Mouse (Mus musculus) erythroid progenitor cell, adult 5-6 weeks (primary cell): ENCODE results near the gene Arhgap28. TPM values are rescaled to one million over a fixed set of nuclear protein-coding genes. Genes with fewer than 3 reads are reported as not detected.

Experiments
- ATAC-seq: replicated peaks from 2 replicates; pipeline ENCODE4 v1.8.0; 2016; ENCODE audit warnings: moderate number of reproducible peaks, mild to moderate bottlenecking, moderate TSS enrichment, inconsistent platforms; ENCODE audit not compliant: poor library complexity, low FRiP score, severe bottlenecking
- total RNA-seq, 2 experiments: library from RNA; stranded (forward) in 1 of 2; stranded (reverse) in 1 of 2; fragments of 150-400 nt in 1 of 2; fragments of 186-747, 209-891 nt in 1 of 2; gene quantifications; 2 replicates each; pipeline versions ENCODE4 v1.2.3 to v1.2.4; 2015 to 2017; ENCODE audit warnings: low replicate concordance in 2 of 2

Gene Arhgap28
- not detected in 2 replicates for total RNA-seq (2015; ENCODE audit: low replicate concordance)
- total RNA-seq (2017; ENCODE audit: low replicate concordance) = not detected in 2 replicates

DNA sequence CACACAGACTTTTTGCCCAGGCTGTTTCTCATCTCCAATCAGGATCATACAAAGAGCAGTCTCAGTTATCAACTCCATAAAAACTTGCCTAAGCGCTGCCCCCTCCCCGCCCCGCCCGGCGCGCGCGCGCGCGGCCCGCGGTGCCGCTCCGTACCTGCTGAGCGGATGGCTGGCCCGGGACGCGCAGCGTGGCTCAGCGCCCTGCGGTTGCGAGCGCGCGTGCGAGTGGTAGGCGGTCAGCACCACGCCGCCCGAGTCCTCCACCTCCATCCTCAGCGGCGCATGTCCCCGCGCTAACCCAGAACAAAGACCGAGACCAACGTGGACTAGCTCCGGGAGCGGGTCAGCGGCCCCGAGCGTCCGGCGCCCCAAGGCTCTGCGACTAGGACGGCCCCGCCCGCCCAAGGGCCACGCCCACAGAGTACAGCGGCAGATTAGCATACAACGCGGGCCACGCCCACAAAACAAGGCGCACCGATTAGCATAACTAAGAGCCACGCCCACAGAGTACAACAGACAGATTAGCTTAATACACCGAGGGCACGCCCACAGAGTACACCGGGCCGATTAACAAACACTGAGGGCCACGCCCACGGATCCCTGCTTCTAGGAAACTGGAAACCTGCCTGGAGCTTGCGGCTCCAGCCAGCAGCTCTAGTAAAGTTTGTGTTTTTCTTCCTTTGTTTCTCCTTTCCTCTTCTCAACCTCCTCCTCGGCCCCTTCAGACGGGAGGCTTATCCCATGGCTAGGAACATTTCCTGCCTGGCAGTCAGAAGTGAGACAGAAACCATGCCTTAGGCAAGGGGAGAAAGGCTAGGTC, at the start of gene Arhgap28:
TSS of gene Arhgap28 (minus strand) at position 380 of the 820 bp plus-strand sequence.
- ATAC-seq = 0 out of 2 replicates have a peak, but pooled peaks have one; percentile 19

DNA sequence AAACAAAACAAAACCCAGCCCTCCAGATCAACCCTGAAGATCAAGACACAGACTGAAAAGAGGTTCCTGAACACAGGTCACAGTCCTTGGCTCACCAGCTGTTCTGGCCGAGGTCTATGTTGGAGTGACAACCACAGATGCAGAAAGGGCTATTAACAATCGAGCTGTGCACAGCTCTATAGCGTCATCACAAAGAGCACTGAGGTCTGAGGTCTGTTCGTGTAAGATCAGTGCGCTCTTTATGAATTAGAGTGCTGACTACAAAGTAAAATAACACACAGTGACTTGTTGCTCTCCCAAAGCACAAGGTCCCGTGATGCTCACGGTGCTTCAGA, 42.4 kb upstream of the Arhgap28 start:
- no peak for ATAC-seq

DNA sequence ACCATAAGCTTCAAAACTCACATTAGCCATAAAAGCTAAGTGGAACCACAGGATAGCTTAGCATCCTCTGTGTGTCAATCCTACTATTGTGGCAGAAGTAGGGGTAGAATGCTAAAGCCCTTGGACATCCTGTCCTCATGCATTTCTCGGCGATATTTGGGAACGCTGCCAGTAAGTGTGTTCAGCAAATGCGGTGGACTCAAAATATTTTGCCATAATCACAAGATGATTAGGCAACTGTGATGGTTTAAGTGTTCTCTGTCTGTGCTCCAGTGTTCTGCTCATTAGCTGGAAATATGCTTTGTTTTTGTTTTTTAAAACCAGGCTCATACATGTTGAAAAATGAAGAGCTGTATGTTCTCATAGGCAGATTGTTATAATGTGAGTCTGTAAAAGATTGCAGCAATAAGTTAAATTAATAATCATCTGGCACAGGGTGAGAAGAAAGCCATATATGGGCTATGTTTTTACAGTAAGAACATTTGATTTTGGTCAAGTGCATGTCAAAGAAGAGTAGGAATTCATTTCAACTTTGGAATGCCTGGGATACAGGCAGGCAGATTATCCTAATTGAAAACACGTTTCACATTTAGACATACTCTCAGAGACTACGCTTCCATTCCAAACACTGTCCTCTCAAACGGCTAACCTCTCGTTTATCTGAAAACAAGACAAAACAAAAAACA, 41.9 kb upstream of the Arhgap28 start:
- ATAC-seq = no peak

DNA sequence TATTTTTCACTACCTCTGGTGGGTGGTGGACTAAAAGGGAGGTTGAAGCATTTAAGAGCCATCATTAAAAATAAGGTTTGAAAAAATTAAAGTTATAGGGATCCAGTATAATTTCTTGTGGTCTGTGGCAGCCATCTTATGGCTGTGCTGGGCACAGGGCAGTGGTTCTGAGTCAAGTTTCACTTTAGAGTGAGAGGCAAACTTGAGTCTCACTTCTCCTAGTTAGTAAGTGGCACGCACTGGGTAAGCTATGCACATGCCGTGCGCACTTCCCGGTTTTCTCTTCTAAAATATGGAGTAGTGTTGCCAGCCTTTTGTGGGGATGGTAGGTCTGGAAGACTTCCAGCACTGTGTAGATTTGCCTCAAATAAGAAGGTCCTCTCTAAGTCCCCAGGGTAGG, 38.5 kb upstream of the Arhgap28 start:
- ATAC-seq = no peak

DNA sequence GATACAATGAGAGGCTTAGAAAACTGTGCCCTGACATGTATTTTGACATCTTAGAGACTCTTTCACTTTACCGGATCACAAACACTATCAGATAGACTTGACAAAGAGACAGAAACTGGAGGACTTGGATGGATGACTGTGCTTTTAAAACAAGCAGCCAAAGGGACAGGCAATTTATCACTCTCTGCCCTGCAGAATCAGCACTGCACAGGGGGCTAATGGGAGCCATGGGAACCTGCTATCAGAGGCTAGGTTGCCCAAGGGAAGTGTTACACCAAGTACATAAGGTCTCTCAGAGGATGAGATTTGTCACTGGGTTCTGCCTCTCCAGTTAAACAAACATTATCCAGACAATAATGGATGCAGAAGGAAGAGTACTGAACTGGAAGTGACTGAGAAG, 33.1 kb upstream of the Arhgap28 start:
- no peak for ATAC-seq

DNA sequence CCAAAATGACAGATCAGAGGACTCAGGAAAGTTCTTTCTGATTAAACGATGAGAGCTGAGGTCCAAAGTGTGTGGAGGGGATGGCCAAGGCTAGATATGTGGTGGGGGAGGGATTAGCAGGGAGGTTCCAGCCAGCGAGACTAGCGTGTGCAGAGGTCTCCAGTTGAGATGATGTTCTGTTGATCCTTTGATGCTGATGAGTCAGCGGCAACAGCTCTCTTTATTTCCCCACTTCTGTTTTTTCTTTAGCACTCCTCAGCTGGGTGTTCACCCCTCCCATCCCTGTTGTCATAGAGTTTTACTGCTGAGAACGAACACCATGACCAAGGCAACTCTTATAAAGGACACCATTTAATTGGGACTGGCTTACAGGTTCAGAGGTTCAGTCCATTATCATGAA, 25.6 kb upstream of the Arhgap28 start:
- no peak for ATAC-seq

DNA sequence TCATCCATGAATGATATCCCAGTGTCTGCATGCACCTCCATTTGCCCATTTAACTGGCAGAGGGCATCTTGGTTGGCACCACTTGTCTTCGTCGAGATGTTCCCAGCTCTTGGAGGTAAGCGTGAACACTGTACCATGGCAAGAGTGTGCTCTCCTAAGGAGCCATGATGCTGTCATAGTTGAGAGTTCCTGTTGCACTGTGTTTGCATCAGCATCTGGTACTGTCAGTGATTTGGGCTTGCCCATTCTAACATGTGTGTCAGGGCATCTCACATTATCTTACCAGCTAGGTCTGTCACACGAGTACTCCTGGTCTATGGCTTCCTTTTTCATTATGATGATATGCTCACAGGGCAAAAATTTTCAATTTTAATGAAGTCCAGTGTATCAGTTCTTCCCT, 24.6 kb upstream of the Arhgap28 start:
- ATAC-seq = no peak

DNA sequence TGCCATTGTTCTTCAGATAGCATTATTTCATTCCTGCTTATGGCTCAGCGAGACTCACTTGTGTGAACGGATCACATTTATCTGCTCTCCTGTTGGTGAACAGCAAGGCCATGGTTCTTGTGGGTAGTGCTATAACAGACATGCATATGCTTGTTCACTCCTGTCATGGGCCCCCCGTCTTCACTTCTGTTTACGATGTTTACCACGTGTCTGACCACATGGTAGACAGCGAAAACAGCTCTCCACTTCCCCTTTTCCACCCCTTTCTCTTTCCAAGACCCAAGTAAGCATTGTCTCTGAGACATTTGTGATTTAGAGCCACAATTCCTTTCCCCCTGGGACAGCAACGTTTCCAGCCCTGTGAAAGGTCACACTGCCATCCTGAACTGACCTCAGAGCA, 20.4 kb upstream of the Arhgap28 start:
- no peak for ATAC-seq

DNA sequence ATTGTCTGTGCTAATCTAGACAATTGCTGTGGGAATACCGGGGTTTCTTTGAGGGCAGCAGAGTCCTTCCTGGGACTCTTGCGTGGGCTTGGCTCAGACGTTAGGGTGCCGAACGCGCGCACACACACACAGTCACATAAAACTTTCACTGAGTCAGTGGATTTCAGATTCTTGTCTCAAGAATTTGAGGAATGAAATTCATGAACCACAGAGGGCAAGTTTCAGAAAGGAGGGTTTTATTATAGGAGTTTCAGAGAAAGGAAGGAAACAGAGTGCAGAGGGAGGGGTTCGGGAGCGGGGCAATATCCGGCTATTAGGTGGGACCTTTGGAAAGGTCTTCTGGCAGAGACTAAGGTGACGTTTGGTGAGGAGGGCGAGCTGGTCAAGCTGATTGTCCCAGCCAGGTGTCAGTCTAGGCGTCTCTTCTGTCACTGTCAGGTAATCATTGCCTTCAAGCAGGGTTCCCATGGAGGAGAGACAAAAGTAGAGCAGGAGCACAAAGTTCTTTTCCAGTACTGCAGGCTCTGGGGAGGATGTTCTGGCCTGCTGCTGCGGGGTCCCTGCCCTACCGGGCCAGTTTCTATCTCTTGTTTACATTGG, 15.6 kb upstream of the Arhgap28 start:
- ATAC-seq = no peak

DNA sequence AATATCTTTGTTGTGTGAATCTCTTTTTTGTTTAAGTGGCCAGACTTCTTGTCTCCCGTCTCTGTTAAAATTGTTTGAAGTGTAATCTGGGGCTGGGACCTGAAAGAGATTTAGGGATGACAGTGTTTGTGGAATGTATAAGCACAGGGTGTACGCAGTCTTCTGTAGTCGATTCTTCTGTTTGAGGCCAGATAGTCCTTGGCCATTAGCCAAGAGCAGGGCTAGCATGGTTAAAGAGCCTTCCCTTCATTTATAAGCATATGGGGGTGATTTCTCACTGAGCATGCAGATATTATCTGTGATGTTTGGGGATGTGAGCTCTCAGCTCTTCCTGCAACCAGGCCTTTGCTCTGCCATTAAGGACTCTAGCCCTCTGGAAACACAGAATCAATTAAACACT, 13.2 kb upstream of the Arhgap28 start:
- no peak for ATAC-seq

DNA sequence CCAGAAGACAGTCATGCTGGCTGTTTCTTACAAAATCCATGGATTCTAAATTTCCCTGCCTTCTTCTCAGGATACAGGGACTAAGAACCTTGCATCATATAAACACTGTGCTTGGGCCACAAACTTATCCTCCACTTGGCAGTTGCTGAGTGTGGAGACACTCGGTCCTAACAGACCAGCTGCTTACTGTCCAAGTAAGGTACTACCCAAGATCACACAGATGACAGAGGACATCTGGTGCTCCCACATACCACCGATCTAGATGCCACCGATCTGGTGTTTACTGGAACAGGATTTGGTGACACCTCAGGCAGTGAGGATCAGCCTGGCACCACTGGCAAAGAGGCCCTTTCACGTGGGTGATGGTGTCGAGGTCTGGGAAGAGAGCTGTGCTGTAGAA, 7.7 kb upstream of the Arhgap28 start:
- no peak for ATAC-seq

DNA sequence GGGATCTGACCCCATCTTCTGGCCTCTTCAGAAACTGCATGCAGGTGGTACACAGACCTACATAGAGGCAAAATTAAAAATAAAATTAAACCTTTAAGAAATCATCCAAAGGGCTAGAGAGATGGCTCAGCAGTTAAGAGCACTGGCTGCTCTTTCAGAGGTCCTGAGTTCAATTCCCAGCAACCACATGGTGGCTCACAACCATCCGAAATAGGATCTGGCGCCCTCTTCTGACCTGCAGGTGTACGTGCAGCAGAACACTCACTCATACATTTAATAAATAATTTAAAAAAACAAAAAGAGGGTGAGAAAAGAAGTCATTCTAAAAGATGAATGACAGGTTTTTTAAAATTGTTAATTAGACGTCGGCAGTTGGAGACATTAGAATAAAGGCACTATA, 6.1 kb upstream of the Arhgap28 start:
- no peak for ATAC-seq

DNA sequence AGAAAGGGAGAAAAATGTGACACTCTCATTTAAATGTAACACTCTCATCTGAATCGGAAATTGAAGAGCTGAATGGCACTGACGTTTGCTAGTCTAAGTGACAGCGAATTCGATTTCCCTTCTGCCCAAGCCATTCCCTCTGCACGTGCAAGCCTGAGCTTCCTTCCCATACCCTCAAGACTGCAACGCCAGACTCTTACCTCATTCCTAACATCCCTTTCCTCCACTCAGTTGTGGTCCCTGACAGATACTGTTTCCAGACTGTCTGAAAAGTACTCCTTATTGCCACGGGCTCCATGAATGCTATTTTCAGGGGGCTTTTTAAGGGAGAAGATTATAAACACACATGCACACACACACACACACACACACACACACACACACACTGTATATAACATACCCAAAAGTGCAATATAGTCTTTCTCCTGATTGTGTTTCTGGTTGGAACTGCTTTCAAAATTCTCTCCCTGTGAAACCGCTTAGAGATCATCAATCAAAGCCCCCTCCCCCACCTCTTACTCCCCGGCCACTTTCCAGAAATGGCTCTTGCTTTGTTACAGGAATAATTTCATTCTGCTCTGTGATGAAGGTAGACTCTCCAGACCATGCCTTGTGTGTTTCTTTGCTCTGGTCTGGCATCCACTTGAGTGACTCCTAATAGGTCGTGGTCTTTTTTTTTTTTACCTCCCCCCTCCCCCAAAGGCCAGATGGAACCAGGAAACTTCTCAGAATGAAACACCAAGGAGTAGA, 836 bp upstream of the Arhgap28 start:
- ATAC-seq = no peak

DNA sequence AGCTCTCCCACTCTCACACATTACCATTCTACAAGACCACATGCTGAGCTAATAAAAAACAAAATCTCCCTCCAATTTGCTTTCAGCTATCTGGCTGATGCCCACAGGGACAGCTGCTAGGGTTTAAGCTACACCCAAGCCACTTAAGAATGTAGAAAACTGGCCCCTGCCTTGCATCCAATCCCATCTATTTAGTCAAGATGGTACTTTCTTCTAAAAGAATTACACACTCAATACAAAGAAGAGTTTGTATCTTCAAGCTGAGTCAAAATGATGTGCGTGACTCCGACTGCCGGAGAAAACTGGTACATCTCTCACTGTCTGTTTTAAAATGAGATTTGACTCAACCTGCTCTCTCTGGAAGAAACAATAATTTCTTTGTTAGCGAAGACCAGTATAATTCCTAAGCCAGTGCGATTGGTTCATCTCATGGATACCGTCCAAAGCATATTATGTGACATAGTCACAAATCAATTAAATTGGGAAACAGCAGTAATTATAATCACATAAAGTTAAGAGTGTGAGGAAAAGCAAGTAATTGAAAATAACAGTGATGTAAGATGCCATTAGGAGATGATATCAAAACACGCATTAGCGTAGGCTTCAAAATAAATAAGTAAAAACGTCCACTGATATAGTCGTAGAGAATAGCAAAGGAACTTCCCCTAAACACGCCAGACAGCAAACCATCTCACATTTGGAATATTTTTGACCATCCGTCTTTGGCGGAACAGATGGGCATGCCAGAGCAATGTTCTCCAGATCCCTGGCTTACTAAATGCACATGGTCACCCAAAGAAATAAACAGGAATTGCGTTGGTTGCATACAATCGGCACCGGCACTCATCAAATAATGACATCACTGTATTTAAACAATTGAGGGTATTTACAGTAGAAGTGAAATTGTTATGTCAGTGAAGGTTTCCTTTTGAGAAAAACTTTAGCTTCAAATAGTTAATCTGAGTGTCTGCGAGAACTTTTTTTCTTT, 1.0 kb downstream of the Arhgap28 start:
- no peak for ATAC-seq

DNA sequence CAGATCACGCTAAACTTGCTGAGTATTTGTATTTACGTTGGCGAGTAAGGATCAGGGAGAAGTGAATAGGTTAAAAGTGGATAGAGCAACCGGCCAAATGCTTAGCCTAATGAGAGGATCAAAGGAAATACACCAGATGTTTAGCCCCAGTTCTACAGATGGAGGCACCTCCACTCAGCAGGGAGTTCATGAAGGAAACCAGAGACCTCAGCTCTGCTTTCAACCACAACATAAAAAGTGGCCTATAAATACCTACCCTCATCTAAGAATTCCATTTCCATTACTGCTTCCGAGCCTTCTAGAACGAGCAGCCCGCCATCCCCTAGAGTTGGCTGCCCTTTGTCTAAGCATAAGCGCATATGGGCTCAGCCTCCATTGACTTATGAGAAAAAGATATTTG, 4.1 kb downstream of the Arhgap28 start:
- ATAC-seq = no peak

DNA sequence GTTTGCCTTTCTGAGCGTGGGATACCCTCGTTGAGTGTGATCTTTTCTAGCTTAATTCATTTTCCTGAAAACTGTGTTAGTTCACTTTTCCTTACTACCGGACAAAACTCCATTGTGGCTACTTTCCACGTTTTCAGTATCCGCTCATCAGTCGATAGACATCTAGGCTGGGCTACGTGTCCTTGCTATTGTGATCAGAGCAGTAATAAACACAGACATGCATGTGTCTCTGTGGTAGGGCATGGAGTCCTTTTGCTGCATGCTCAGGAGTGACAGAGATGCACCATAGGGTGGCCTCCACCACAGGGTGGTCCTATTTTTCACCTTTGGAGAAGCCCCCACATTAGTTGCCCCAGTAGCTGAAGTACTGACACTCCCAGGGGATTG, 7.2 kb downstream of the Arhgap28 start:
- no peak for ATAC-seq

DNA sequence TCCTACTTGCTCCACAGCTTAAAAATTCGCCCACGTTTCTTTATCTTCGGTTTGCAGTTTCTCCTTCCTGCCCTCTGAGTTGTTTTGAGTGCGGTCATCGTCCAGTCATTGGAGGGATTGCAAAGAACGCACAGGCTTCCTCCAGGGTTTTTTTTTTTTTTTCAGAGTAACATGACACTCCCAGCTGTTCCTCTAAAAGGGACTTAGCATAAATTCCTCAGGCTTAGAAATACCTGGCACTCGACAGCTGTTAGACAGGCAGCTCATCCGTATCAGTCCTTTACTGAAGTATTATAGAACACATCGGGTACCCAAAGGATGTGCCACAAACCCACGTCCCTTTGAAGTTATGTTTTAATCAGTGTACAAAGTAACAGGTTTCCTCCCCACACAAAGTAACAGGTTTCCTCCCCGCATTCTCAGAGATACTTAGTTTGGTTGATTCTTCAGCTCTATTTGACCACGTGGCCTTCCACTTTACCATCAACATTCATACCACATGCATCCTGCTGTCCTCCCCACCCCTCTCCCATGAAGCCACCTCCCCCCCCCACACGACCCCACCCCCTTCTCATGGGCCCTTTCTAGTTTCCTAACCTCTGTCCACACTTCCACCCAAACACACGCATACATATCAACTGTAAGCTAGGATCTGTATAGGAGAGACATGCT, 7.7 kb downstream of the Arhgap28 start:
- no peak for ATAC-seq

DNA sequence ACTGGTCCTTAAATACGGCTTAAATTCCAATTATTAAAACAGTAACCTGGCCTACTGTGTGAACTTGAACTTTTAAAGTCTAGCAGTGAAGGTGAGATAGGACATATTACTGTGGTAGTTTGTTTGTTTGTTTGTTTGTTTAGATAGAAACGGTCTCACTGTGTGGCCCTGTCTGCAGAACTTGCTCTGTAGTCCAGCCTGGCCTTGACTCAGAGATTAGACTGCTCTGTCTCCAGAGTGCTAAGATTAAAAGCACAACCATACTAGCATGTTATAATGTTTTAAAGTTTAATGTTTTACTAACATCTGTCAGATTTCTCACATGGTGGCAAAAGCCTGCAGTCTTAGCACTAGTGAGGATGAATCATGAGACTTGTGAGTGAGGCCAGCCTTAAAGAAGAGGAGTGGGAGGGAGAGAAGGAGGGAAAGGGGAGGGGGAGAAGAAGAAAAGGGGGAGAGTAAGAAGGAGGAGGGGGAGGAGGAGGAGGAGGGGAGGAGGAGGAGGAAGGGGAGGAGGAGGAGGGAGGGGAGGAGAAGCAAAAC, 8.6 kb downstream of the Arhgap28 start:
- no peak for ATAC-seq
